Mouse (Mus musculus): ENCODE measurements around the gene Ceacam1. TPM values are rescaled to one million over a fixed set of nuclear protein-coding genes. Genes with fewer than 3 reads are reported as not detected.

The Ceacam1 gene
- total RNA-seq, 2 experiments from 2014 or later = 10.3 to 11.7 TPM

DNA sequence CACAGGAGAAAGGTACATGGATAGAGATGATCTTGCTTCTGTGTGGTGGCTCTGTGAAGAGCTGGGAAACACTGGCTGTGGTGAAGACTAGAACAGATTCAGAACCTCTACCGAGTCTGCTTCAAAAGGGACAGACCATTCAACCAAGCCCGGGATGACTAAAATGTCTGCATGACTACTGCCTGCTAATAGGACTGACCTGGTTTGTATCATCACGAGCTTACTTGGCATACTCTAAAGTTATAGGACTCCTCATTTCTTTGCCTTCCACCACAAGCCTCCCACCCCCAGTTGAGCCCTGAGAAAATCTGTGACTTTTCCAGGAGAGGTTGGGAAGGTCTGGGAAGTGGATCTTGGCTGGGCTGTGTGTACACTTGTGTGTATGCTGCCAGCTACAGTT, 65.5 kb downstream of the Ceacam1 start:
- no peak for DNase-seq

Other genes with a start within 250 kb of the Ceacam1 start
- 10 to 100 TPM; 61.4 to 68.5 TPM for gene Gsk3a, start 239.8 kb downstream of the Ceacam1 start, total RNA-seq (2021)
- gene Erf, start 226.8 kb downstream of the Ceacam1 start, total RNA-seq (2021) = 10 to 100 TPM; 15.8 to 16.9 TPM
- 10 to 100 TPM; 45.1 to 63.1 TPM for gene Cic, start 209.9 kb downstream of the Ceacam1 start, total RNA-seq (2021)
- 1 to 10 TPM; 4.0 to 5.6 TPM for gene Pafah1b3, start 179.6 kb downstream of the Ceacam1 start, total RNA-seq (2021)
- not detected for gene Prr19, start 176.2 kb downstream of the Ceacam1 start, total RNA-seq (2021)
- gene Tmem145, start 171.5 kb downstream of the Ceacam1 start, total RNA-seq (2021) = not detected
- gene Megf8, start 160.4 kb downstream of the Ceacam1 start, total RNA-seq (2021) = 10 to 100 TPM; 31.8 to 32.9 TPM
- not detected for gene Cnfn, start 107.9 kb downstream of the Ceacam1 start, total RNA-seq (2021)
- gene Lipe, start 78.9 kb downstream of the Ceacam1 start, total RNA-seq (2021) = 10 to 100 TPM; 36.8 to 75.1 TPM
- gene Cxcl17, start 64.7 kb downstream of the Ceacam1 start, total RNA-seq (2021) = 1 to 10 TPM in 1 of 2 experiments, not detected in 1; 1.1 TPM
- gene Ceacam2, start 62.3 kb upstream of the Ceacam1 start, total RNA-seq (2021) = 1 to 10 TPM; 2.2 to 2.3 TPM
- under 1 TPM in 1 of 2 experiments, not detected in 1; 0.50 TPM for gene Erich4, start 138.3 kb upstream of the Ceacam1 start, total RNA-seq (2021)
- gene Dmac2, start 141.8 kb upstream of the Ceacam1 start, total RNA-seq (2021) = 10 to 100 TPM; 56.2 to 58.8 TPM
- gene B3gnt8, start 149.1 kb upstream of the Ceacam1 start, total RNA-seq (2021) = 1 to 10 TPM; 3.4 to 4.4 TPM
- gene Bckdha, start 181.4 kb upstream of the Ceacam1 start, total RNA-seq (2021) = 100 to 1,000 TPM; 285 to 287 TPM
- gene Exosc5, start 181.6 kb upstream of the Ceacam1 start, total RNA-seq (2021) = 10 to 100 TPM; 17.2 to 17.5 TPM
- under 1 TPM in 1 of 2 experiments, not detected in 1; 0.22 TPM for gene Tmem91, start 197.6 kb upstream of the Ceacam1 start, total RNA-seq (2021)
- 10 to 100 TPM; 10.2 TPM for gene B9d2, start 203.2 kb upstream of the Ceacam1 start, total RNA-seq (2021)
- 10 to 100 TPM; 21.8 to 23.6 TPM for gene Tgfb1, start 209.4 kb upstream of the Ceacam1 start, total RNA-seq (2021)
- gene Ccdc97, start 241.5 kb upstream of the Ceacam1 start, total RNA-seq (2021) = 10 to 100 TPM; 55.0 to 56.6 TPM